Mouse (Mus musculus) intestine, postnatal 0 days (tissue): ENCODE results near the gene Ugt1a5. TPM values are rescaled to one million over a fixed set of nuclear protein-coding genes. Genes with fewer than 3 reads are reported as not detected.
"Not testable (repeated sequence)": the region's sequence is repeated elsewhere in the genome, so short reads cannot be mapped to it uniquely, and the experiment has no call there.

ENCODE experiments used
- ATAC-seq: fragments of 200-750 bp; cut with Nextera tagmentation; 2 replicates; pipeline ENCODE4 v1.8.0; 2017; ENCODE audit warnings: mild to moderate bottlenecking, moderate TSS enrichment, moderate library complexity
- H3K27ac ChIP-seq: fragments of 300-500 bp; sonication (generic); 2 replicates; pipeline ENCODE4 v1.5.1; 2014; ENCODE audit warnings: mild to moderate bottlenecking, low read depth, low read length, moderate library complexity
- H3K27me3 ChIP-seq: fragments of 300-500 bp; sonication (generic); replicated peaks from 2 replicates; pipeline ENCODE4 v1.6.1; 2014; ENCODE audit warnings: low read length, mixed read lengths; ENCODE audit not compliant: control insufficient read depth, insufficient read depth
- H3K36me3 ChIP-seq: fragments of 300-500 bp; sonication (generic); 2 replicates; pipeline ENCODE4 v1.6.1; 2014; ENCODE audit warnings: mild to moderate bottlenecking, moderate library complexity; ENCODE audit not compliant: control insufficient read depth, insufficient read depth
- H3K4me1 ChIP-seq: fragments of 300-500 bp; sonication (generic); replicated peaks from 2 replicates; pipeline ENCODE4 v1.6.1; 2014; ENCODE audit warnings: antibody characterized with exemption, low read length, mixed read lengths; ENCODE audit not compliant: control insufficient read depth, insufficient read depth
- H3K4me2 ChIP-seq: fragments of 300-500 bp; sonication (generic); replicated peaks from 2 replicates; pipeline ENCODE4 v1.6.1; 2014; ENCODE audit warnings: low read depth, mild to moderate bottlenecking, moderate library complexity
- H3K4me3 ChIP-seq: fragments of 300-500 bp; sonication (generic); 2 replicates; pipeline ENCODE4 v1.5.1; 2014; ENCODE audit warnings: low read depth, low read length
- H3K9ac ChIP-seq: fragments of 300-500 bp; sonication (generic); 2 replicates; pipeline ENCODE4 v1.6.1; 2014; ENCODE audit warnings: mild to moderate bottlenecking, low read depth, low read length
- H3K9me3 ChIP-seq: fragments of 300-500 bp; sonication (generic); 2 replicates; pipeline ENCODE4 v1.6.1; 2016; ENCODE audit warnings: mixed run types; ENCODE audit not compliant: control insufficient read depth
- CTCF ChIP-seq: sonication (generic); IDR thresholded peaks from 2 replicates; pipeline ENCODE4 v1.5.1; 2016; ENCODE audit warnings: low read depth, mild to moderate bottlenecking, control low read depth, antibody characterized with exemption, moderate library complexity
- WGBS: fragments of 180-500 bp; shearing (Covaris S2); extraction: QIAGEN DNeasy Blood & Tissue Kit; methylation state at CpG from one replicate; pipeline ENCODE4 v1.1.7; 2014; 5-methylcytosine and 5-hydroxymethylcytosine counted together
- polyA plus RNA-seq: library from polyadenylated mRNA; unstranded; fragments of >200 nt; fragmentation: Nextera tagmentation; extraction: Ambion mirVana; gene quantifications from 2 replicates; pipeline ENCODE4 v1.2.1, GENCODE M21; 2015

Gene Ugt1a5
- polyA plus RNA-seq, 1 experiment from 2014 or later, result not detected

DNA sequence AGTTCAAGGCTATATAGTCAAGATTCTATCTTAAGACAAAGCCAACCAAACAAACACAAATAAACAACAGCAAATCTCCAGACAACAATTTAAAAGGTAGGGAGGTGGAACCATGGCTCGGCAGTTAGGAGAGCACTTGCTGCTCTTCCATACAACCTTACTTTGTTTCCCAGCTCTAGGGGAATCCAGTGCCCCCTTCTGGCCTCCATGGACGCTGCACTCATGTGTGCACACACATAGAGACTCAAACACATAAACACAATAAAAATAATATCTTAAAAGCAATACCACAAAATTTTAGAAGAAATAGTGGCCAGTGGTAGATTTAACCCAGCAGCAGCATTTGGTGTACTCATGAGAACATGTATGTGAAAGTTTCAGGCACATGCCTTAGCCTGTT lies 51.3 kb downstream of the Ugt1a5 start:
- H3K9ac ChIP-seq, result no peak overlapping the region
- TF ChIP-seq CTCF, result no peak
- H3K27me3 ChIP-seq, result no peaks in the 10 kb centered on the region
- ATAC-seq, result no peak
- peaks cover 46% of the 10 kb centered on the region for H3K9me3 ChIP-seq
- no peak overlapping the region for H3K4me2 ChIP-seq
- no peak overlapping the region for H3K4me3 ChIP-seq
- H3K27ac ChIP-seq, result no peak overlapping the region
- WGBS, result 61% methylated on average over 2 of the region's 2 CpGs
- H3K36me3 ChIP-seq, result no peaks in the 10 kb centered on the region
- no peaks in the 10 kb centered on the region for H3K4me1 ChIP-seq

DNA sequence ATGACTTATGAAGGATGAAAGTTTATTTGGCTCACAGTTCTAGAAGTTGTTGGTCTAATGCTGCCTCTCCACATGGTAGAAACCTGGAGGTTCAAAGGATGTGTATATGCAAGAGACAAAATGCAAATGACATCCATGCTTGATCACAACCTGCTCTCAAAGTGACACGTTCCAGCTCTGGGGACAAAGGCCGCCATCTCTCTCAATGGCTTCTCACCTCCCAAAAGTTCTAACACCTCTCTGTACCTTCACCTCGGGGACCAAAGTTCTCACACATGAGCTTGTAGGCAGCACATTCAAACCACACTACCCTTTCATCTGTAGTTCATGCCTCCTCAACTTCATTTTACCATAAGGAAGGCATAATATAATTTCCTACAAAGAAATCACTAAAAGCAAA lies 51.8 kb downstream of the Ugt1a5 start:
- Histone ChIP-seq H3K9ac (no peak overlapping the region), H3K4me3 (no peak overlapping the region), H3K9me3 (peaks cover 44% of the 10 kb centered on the region), H3K27ac (no peak overlapping the region), H3K4me1 (no peaks in the 10 kb centered on the region), H3K27me3 (no peaks in the 10 kb centered on the region), H3K4me2 (no peak overlapping the region), H3K36me3 (no peaks in the 10 kb centered on the region)
- TF ChIP-seq CTCF, result no peak
- 37% methylated on average over 3 of the region's 3 CpGs for WGBS
- ATAC-seq, result no peak

DNA sequence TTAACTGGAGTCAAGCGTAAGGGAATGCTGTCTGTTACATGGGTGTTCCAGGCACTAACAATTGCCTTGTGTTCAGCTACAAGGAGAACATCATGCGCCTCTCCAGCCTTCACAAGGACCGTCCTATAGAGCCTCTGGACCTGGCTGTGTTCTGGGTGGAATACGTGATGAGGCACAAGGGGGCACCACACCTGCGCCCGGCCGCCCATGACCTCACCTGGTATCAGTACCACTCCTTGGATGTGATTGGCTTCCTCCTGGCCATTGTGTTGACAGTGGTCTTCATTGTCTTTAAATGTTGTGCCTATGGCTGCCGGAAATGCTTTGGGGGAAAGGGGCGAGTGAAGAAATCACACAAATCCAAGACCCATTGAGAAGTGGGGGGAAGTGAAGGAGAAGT lies 52.2 kb downstream of the Ugt1a5 start:
- no peak overlapping the region for H3K4me3 ChIP-seq
- ATAC-seq, result no peak
- no peak overlapping the region for H3K9ac ChIP-seq
- H3K4me1 ChIP-seq, result no peaks in the 10 kb centered on the region
- H3K9me3 ChIP-seq, result peaks cover 39% of the 10 kb centered on the region
- no peak overlapping the region for H3K4me2 ChIP-seq
- no peaks in the 10 kb centered on the region for H3K36me3 ChIP-seq
- no peak for TF ChIP-seq CTCF
- no peaks in the 10 kb centered on the region for H3K27me3 ChIP-seq
- WGBS, result 73% methylated on average over 9 of the region's 9 CpGs
- H3K27ac ChIP-seq, result no peak overlapping the region

DNA sequence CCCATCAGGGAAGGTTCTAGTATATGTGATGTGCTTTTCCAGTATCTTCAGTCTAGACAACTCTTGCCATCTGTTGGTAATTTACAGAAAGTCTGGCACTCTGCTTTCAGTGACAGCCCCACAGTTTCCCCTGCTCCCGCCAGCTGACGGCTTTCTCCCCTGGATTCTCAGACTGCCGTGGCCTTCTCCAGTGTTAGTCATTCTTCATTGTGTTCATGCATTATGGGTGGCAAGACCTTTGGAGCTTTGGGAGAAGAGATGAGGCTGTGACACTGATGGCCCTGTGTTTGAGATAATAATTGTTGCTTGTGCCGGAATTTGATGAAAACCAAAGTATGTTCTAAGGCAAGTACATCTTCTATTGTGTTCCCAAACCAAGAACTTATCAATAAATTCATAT lies 52.8 kb downstream of the Ugt1a5 start:
- H3K4me3 ChIP-seq, result no peak overlapping the region
- WGBS, result 52% methylated on average over 4 of the region's 4 CpGs
- no peak for TF ChIP-seq CTCF
- H3K4me1 ChIP-seq, result no peaks in the 10 kb centered on the region
- ATAC-seq, result no peak
- H3K36me3 ChIP-seq, result no peaks in the 10 kb centered on the region
- no peak overlapping the region for H3K9ac ChIP-seq
- H3K4me2 ChIP-seq, result no peak overlapping the region
- H3K27ac ChIP-seq, result no peak overlapping the region
- H3K27me3 ChIP-seq, result no peaks in the 10 kb centered on the region
- peaks cover 35% of the 10 kb centered on the region for H3K9me3 ChIP-seq

DNA sequence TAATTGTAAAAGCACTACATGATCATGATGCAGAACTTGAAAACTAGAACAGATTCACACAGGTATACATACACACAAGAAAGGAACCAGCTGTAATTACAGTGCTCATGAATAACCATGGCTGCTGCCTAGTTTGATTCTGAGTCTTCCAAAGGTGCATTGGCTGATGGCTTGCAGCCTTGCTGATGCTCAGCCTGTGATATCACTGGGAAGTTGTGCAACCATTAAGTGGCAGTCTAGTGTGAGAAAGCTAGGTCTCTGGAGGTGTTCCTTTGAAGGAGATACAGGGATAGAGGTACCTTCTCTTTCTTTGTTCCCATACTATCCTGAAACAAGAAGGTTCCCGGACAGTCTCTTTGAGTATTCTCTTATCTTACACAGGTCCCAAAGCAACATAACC lies 53.2 kb downstream of the Ugt1a5 start:
- no peak overlapping the region for H3K4me2 ChIP-seq
- no peak for ATAC-seq
- H3K27me3 ChIP-seq, result no peaks in the 10 kb centered on the region
- no peak for TF ChIP-seq CTCF
- 19% methylated on average over 1 of the region's 1 CpGs for WGBS
- H3K9me3 ChIP-seq, result peaks cover 30% of the 10 kb centered on the region
- H3K27ac ChIP-seq, result no peak overlapping the region
- H3K36me3 ChIP-seq, result no peaks in the 10 kb centered on the region
- no peaks in the 10 kb centered on the region for H3K4me1 ChIP-seq
- no peak overlapping the region for H3K9ac ChIP-seq
- H3K4me3 ChIP-seq, result no peak overlapping the region

DNA sequence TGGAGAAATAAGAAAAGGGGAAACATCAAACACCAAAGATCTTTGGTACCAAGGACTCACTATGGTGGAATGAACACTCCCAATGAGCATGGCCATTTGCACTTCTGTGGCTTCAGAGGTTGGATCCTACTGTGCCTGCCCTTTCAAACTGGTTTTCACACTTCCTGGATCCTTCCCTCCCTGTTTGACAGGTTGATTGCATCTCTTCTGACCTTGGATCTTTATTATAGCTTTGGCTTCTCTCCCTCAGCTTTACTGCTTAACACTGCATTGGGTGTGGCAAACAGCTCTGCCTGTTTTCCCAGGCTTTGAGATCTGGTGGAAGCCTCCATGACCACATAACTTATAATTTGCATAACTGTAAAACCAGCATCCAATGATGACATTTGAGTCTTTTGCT lies 54.5 kb downstream of the Ugt1a5 start:
- no peak for TF ChIP-seq CTCF
- Histone ChIP-seq H3K36me3 (no peaks in the 10 kb centered on the region), H3K9me3 (peaks cover 20% of the 10 kb centered on the region)

DNA sequence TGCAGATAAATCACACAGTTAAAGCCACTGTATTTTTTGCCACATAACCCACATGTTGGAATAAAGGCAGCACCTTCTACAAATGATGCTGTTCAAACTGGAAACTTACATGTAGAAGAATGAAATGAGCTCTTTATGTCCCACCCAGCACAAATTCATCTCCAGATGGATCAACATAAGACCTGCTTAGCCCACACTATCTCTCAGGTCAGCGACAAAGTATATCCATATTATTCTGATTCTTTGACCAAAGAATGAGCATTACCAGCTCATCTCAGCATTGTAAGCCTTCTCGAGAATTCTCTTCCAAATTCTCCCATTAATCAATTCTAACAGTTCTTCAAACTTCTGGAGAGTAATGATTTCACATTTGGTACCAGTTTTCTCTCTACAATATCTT lies 56.4 kb downstream of the Ugt1a5 start:
- Histone ChIP-seq H3K27ac (no peak overlapping the region), H3K27me3 (no peaks in the 10 kb centered on the region)

More for the DNA sequence above, 54.5 kb downstream of the Ugt1a5 start:
- no peak for ATAC-seq
- H3K27me3 ChIP-seq, result no peaks in the 10 kb centered on the region
- no peak overlapping the region for H3K27ac ChIP-seq
- no peak overlapping the region for H3K9ac ChIP-seq
- H3K4me3 ChIP-seq, result no peak overlapping the region
- H3K4me1 ChIP-seq, result no peaks in the 10 kb centered on the region
- H3K4me2 ChIP-seq, result no peak overlapping the region

DNA sequence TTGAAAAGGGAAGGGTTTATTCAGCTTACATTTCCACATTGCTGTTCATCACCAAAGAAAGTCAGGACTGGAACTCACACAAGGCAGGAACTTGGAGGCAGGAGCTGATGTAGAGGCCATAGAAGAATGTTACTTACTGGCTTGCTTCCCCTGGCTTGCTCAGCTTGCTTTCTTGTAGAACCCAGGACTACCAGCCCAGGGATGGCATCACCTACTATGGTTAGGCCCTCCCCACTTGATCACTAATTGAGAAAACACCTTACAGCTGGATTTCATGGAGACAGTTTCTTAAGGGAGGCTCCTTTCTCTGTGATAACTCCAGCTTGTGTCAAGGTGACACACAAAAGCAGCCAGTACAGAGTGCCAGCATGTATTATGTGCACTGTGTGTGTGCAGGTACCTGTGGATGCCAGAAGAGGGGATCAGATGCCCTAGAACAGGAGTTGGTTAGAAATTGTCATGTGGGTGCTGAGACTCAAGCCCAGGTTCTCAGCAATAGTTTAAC lies 57.3 kb downstream of the Ugt1a5 start:
- H3K9me3 ChIP-seq, result peaks cover 18% of the 10 kb centered on the region
- not testable (repeated sequence) for ATAC-seq

More for the DNA sequence above, 56.4 kb downstream of the Ugt1a5 start:
- no peak overlapping the region for H3K4me3 ChIP-seq
- H3K36me3 ChIP-seq, result no peaks in the 10 kb centered on the region
- H3K9ac ChIP-seq, result no peak overlapping the region
- ATAC-seq, result no peak
- H3K9me3 ChIP-seq, result peaks cover 22% of the 10 kb centered on the region
- H3K4me2 ChIP-seq, result no peak overlapping the region
- no peak for TF ChIP-seq CTCF
- H3K4me1 ChIP-seq, result no peaks in the 10 kb centered on the region
- WGBS, result 51% methylated on average over 2 of the region's 2 CpGs

More for the DNA sequence above, 57.3 kb downstream of the Ugt1a5 start:
- not testable (repeated sequence) for H3K27me3 ChIP-seq, H3K36me3 ChIP-seq, H3K4me1 ChIP-seq, H3K4me3 ChIP-seq, H3K27ac ChIP-seq, H3K4me2 ChIP-seq, H3K9ac ChIP-seq
